Mouse (Mus musculus): Measurements from ENCODE around the gene Serinc2. TPM values are rescaled to one million over a fixed set of nuclear protein-coding genes. Genes with fewer than 3 reads are reported as not detected.

The Serinc2 gene
- total and polyA plus RNA-seq, 3 experiments, result 0.08 to 0.20 TPM; not detected in 1

DNA sequence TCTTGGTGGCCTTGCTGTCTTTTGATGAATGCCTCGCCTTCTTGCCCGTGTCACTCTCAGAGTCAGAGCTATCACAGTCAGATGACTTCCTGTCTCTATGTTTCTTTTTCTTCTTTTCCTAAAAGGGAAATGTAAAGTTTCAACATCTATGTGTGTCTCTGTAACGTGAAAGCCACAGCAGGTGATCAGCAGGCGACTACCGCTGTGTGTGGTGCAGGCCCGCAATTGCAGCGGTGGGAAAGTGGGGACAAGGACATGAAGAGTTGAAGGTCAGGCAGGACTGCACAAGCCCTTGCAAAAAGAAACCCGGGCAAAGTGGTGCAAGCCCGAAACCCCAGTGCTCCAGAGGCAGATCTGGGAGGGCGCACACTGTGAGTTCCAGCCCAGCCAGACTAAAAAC, 37.7 kb upstream of the Serinc2 start:
- Histone ChIP-seq H3K27me3 (replicated peaks) (no peaks in the 10 kb centered on the region), H3K4me2 (ENCODE audit: insufficient read depth, low read depth, poor library complexity, severe bottlenecking) (no peak overlapping the region), H3K27ac (ENCODE audit: insufficient read depth, low read depth) (no peak overlapping the region), H3K9ac (ENCODE audit: insufficient read depth, low read depth) (no peak overlapping the region), H3K36me3 (replicated peaks in 1 of 2; ENCODE audit: control insufficient read depth in 1 of 2, insufficient read depth in 1 of 2, low read length in 1 of 2) (peaks cover 48 to 92% of the 10 kb centered on the region in 2 experiments), H3K79me2 (replicated peaks; ENCODE audit: control insufficient read depth, extremely low read depth, insufficient read depth, poor library complexity, severe bottlenecking) (no peaks in the 10 kb centered on the region), H3K4me1 (ENCODE audit: control insufficient read depth in 1 of 2, insufficient read depth in 2 of 2) (no peaks in the 10 kb centered on the region), H3K4me3 (replicated peaks in 1 of 3; ENCODE audit: low read depth in 2 of 3, low read length in 2 of 3, poor library complexity in 1 of 3) (no peak overlapping the region), H3K9me3 (replicated peaks; ENCODE audit: low read length) (no peaks in the 10 kb centered on the region)
- in situ Hi-C loops (cut with MboI; ENCODE audit: low pct_ligation_motif_present, low pct_unique_long_range_greater_than_20kb, low sequenced_read_pairs), result no loop called here
- TF ChIP-seq E2F4 (IDR thresholded peaks at IDR 0.05; ENCODE audit: insufficient replicate concordance, low read depth, low read length), result no peak
- dilution Hi-C loops (cut with MboI; ENCODE audit: extremely low pct_ligation_motif_present, extremely low pct_unique_long_range_greater_than_20kb, low sequenced_read_pairs), result no loop called here
- DNase-seq (ENCODE audit: extremely low read depth), result no peak

DNA sequence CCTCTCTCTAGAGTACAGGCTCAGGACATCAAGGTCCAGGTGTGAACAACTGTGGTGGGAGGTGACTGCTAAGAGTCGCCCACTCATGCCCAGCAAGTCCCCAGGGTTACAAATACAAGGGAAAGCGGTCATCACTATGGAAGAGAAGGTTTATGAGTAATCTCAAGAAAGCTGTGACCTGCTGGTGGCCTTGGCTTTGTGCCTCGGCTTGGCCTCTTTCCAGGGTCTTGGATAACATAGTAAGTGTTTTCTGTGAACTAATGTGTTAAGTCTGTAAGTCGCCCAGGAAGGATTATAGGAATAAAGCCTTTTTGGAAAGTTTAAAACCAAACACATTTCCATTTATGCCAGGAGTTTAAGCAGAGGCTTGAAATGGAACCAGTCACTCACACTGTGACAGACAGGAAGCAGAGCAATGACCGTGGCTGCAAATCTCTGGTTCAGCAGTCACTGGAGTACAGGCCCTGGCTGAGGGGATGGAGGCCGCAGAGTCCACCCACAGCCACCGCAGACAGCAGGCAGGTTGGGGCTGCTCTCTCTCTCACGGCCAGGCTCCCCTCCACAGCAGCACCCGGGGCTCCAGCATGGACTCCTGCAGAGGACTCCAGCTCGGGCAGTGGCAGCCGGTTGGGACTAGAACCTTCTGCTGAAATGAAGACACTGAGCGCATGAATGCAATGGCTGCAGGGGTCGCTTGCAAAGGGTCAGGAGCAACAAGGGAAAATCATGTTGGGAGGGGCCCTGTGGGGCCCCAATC, 36.9 kb upstream of the Serinc2 start:
- H3K79me2 ChIP-seq (replicated peaks; ENCODE audit: control insufficient read depth, extremely low read depth, insufficient read depth, poor library complexity, severe bottlenecking), result no peaks in the 10 kb centered on the region
- no peaks in the 10 kb centered on the region for H3K4me1 ChIP-seq (ENCODE audit: control insufficient read depth in 1 of 2, insufficient read depth in 2 of 2)
- H3K9me3 ChIP-seq (replicated peaks; ENCODE audit: low read length), result no peaks in the 10 kb centered on the region
- DNase-seq (ENCODE audit: extremely low read depth), result no peak
- H3K4me3 ChIP-seq (replicated peaks in 1 of 3; ENCODE audit: low read depth in 2 of 3, low read length in 2 of 3, poor library complexity in 1 of 3), result no peak overlapping the region
- no peak overlapping the region for H3K4me2 ChIP-seq (ENCODE audit: insufficient read depth, low read depth, poor library complexity, severe bottlenecking)
- no peak overlapping the region for H3K9ac ChIP-seq (ENCODE audit: insufficient read depth, low read depth)
- peaks cover 42 to 86% of the 10 kb centered on the region in 2 experiments for H3K36me3 ChIP-seq (replicated peaks in 1 of 2; ENCODE audit: control insufficient read depth in 1 of 2, insufficient read depth in 1 of 2, low read length in 1 of 2)
- dilution Hi-C loops (cut with MboI; ENCODE audit: extremely low pct_ligation_motif_present, extremely low pct_unique_long_range_greater_than_20kb, low sequenced_read_pairs), result no loop called here
- in situ Hi-C loops (cut with MboI; ENCODE audit: low pct_ligation_motif_present, low pct_unique_long_range_greater_than_20kb, low sequenced_read_pairs), result no loop called here
- H3K27ac ChIP-seq (ENCODE audit: insufficient read depth, low read depth), result no peak overlapping the region
- TF ChIP-seq CHD2 (IDR thresholded peaks at IDR 0.05; ENCODE audit: low read length) (no peak), TBP (conservative IDR thresholded peaks at IDR 0.05; ENCODE audit: low read depth, low read length) (no peak), USF2 (conservative IDR thresholded peaks at IDR 0.05; ENCODE audit: low read depth, low read length) (no peak)
- no peaks in the 10 kb centered on the region for H3K27me3 ChIP-seq (replicated peaks)

GRCm38 (mm10) chr4:130313552-130313951, 34.5 kb upstream of the Serinc2 start:
- Histone ChIP-seq H3K36me3 (replicated peaks in 1 of 2; ENCODE audit: control insufficient read depth in 1 of 2, insufficient read depth in 1 of 2, low read length in 1 of 2) (peaks cover 30 to 64% of the 10 kb centered on the region in 2 experiments), H3K4me2 (ENCODE audit: insufficient read depth, low read depth, poor library complexity, severe bottlenecking) (no peak overlapping the region), H3K79me2 (replicated peaks; ENCODE audit: control insufficient read depth, extremely low read depth, insufficient read depth, poor library complexity, severe bottlenecking) (no peaks in the 10 kb centered on the region), H3K27ac (ENCODE audit: insufficient read depth, low read depth) (no peak overlapping the region), H3K9me3 (replicated peaks; ENCODE audit: low read length) (no peaks in the 10 kb centered on the region), H3K9ac (ENCODE audit: insufficient read depth, low read depth) (no peak overlapping the region), H3K27me3 (replicated peaks) (no peaks in the 10 kb centered on the region), H3K4me1 (ENCODE audit: control insufficient read depth in 1 of 2, insufficient read depth in 2 of 2) (no peaks in the 10 kb centered on the region), H3K4me3 (replicated peaks in 1 of 3; ENCODE audit: low read depth in 2 of 3, low read length in 2 of 3, poor library complexity in 1 of 3) (no peak overlapping the region)
- TF ChIP-seq E2F4 (IDR thresholded peaks at IDR 0.05; ENCODE audit: insufficient replicate concordance, low read depth, low read length) (no peak), RCOR1 (conservative IDR thresholded peaks at IDR 0.05; ENCODE audit: low read depth, low read length) (no peak), ZNF384 (IDR thresholded peaks at IDR 0.05; ENCODE audit: low read depth, low read length) (no peak), CHD1 (IDR thresholded peaks at IDR 0.05; ENCODE audit: low read depth, low read length) (no peak), EP300 (IDR thresholded peaks at IDR 0.05; ENCODE audit: low read length) (no peak), IRF4 (IDR thresholded peaks at IDR 0.05; ENCODE audit: low read depth, low read length) (no peak), MXI1 (IDR thresholded peaks at IDR 0.05; ENCODE audit: low read depth, low read length) (no peak)
- DNase-seq (ENCODE audit: extremely low read depth), result no peak
- dilution Hi-C loops (cut with MboI; ENCODE audit: extremely low pct_ligation_motif_present, extremely low pct_unique_long_range_greater_than_20kb, low sequenced_read_pairs) (no loop called here), in situ Hi-C loops (cut with MboI; ENCODE audit: low pct_ligation_motif_present, low pct_unique_long_range_greater_than_20kb, low sequenced_read_pairs) (no loop called here)
